Mouse (Mus musculus): ENCODE data around the gene Nlgn1.

GRCm38 (mm10) chr3:25629198-25629597, 703.1 kb downstream of the Nlgn1 start:
- TF ChIP-seq CTCF (IDR thresholded peaks at IDR 0.05; ENCODE audit: insufficient read depth, low read length) (no peak), POLR2A (IDR thresholded peaks at IDR 0.05; ENCODE audit: borderline replicate concordance, extremely low read depth, low read depth, low read length) (no peak)
